Mouse (Mus musculus): Measurements from ENCODE around the gene Calcoco1.

GRCm38 (mm10) chr15:102749103-102749502, 27.1 kb upstream of the Calcoco1 start:
- no peak for TF ChIP-seq POLR2A (IDR thresholded peaks at IDR 0.05; ENCODE audit: insufficient read depth, low read length)
- no peak for TF ChIP-seq CTCF (IDR thresholded peaks at IDR 0.05; ENCODE audit: low read depth, low read length)
- no peak for TF ChIP-seq EP300 (IDR thresholded peaks at IDR 0.05; ENCODE audit: insufficient read depth, low read depth, low read length)

Measured in ES-Bruce4 (cell line).